Mouse (Mus musculus): ENCODE results near the gene Gpr107.

DNA sequence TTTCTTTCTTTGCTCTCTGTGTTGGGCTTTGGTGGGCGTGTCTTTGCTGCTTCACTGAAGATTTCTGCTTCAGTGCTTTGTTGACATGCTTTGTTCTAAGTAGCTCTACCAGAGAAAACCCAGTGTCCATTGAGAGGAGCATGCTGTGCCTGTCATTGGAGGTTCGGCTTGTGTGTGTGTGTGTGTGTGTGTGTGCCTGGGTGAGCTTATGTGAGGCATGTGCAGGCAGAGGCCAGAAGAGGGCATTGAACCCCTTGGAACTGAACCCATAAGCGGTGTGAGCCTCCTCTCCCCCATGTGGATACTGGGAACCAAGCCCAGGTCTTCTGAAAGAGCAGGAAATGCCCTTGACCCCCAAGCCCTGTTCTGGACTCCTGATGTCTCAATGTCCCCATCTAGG, 101.3 kb downstream of the Gpr107 start:
- no peak for TF ChIP-seq POLR2A (IDR thresholded peaks at IDR 0.05; ENCODE audit: control insufficient read depth, low read depth, low read length)
- TF ChIP-seq CTCF (IDR thresholded peaks at IDR 0.05; ENCODE audit: control insufficient read depth, insufficient read depth, insufficient replicate concordance, low read depth, low read length) = no peak
